Mouse (Mus musculus) heart, postnatal 14 days (tissue): ENCODE data around the gene Phf1. TPM values are rescaled to one million over a fixed set of nuclear protein-coding genes. Genes with fewer than 3 reads are reported as not detected.
"Not testable (repeated sequence)": the region's sequence is repeated elsewhere in the genome, so short reads cannot be mapped to it uniquely, and the experiment has no call there.

Experiments used
- DNase-seq, 2 experiments: peaks; one replicate each; pipeline ENCODE4 v3.0.0; 2021 to 2022
- intact Hi-C: fragments of 180-260 bp; cut with DNase I; formaldehyde crosslinking; loops from one replicate; pipeline ENCODE4 v1.15.1; 2025
- microRNA-seq, 2 experiments: library from miRNA; unstranded; fragments of <30 nt; microRNA quantifications; one replicate each; pipeline ENCODE4 v1.2.0; 2021 to 2022
- total RNA-seq, 2 experiments: library from RNA; stranded (reverse); gene quantifications; 2 replicates each; pipeline ENCODE4 v1.2.3; 2021

Gene Phf1
- total RNA-seq, 2 experiments from 2014 or later: 10.0 to 10.6 TPM

DNA sequence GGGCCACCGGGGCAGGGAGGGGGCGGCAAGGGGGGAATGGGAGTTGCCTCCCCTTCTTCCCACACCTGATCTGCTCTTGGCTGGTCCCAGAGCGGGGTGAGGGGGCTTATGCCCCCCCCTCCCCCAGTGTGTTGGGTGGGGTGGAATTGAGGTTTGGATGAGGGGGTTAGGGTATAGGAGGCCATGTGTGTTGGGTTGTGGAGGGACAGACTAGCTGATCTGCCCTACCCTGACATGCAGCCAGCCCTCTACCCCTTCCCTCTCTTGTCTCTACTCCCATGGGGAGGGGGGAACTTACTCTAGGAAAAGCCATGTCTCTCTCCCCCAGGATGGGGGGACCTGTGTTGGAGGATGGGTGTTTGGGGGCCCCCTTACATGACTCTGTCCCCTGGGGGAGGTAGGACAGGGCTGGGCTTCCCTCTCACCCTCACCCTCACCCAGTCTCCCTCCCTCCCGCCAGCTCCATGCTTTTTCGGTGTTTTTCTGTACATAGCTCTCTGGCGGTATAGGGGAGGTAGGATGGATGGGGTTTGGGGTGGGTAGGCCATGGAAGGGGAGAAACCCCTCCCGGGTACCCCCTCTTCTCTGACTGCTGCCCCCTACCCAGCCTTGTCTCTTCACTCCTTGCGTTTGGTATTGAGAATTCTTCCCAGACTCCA, 38.5 kb downstream of the Phf1 start:
- intact Hi-C loops: loop anchor here (10.0 kb wide), 1 partner anchor 57 kb away; the partner anchor contains the start of gene Kifc5b

GRCm38 (mm10) chr17:26972107-26972506, 39.3 kb downstream of the Phf1 start:
- no peak for DNase-seq
- intact Hi-C loops: loop anchor here (2.0 to 10.0 kb wide), 2 partner anchors 29 to 57 kb away; partner anchors contain the start of gene Kifc5b

More for the DNA sequence above, 38.5 kb downstream of the Phf1 start:
- DNase-seq: no peak

GRCm38 (mm10) chr17:26972703-26973574, 40.1 kb downstream of the Phf1 start, which contains the start of gene Zbtb9:
Gene Zbtb9 (plus strand): TSS chr17:26973167.
- peak; percentile 96 to 97 for DNase-seq
- intact Hi-C loops: loop anchor here (2.0 to 10.0 kb wide), 2 partner anchors 30 to 58 kb away; partner anchors contain the start of gene Kifc5b

- no peak for DNase-seq
- intact Hi-C loops: loop anchor here (10.0 kb wide), 1 partner anchor 60 kb away; the partner anchor contains the start of gene Kifc5b
These were observed 41.7 kb downstream of the Phf1 start for GRCm38 (mm10) chr17:26974547-26974946.

- DNase-seq: no peak
- intact Hi-C loops: loop anchor here (10.0 kb wide), 1 partner anchor 61 kb away; the partner anchor contains the start of gene Kifc5b
These were observed 42.6 kb downstream of the Phf1 start for GRCm38 (mm10) chr17:26975415-26975814.

GRCm38 (mm10) chr17:26977354-26977753, 44.5 kb downstream of the Phf1 start:
- not testable (repeated sequence) for DNase-seq
- intact Hi-C loops: loop anchor here (10.0 kb wide), 1 partner anchor 63 kb away; the partner anchor contains the start of gene Kifc5b

DNA sequence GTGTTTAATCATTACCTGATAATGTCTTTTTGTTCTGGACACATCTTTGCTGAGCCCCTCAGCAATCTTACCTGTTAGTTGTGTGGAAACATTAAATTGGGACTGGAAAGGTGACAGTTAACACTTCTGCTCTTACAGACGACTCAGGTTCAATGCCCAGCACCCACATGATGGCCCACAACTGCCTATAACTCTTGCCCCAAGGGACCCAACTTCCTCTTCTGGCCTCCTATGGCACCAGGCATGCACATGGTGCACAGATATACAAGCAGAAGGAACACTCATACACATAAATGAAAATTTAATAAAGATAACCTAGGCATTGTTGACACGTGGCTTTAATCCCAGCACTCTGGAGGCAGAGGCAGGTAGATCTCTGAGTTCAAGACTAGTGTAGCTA, 46.6 kb downstream of the Phf1 start:
- no peak for DNase-seq
- intact Hi-C loops: loop anchor here (10.0 kb wide), 1 partner anchor 65 kb away; the partner anchor contains the start of gene Kifc5b

GRCm38 (mm10) chr17:26981050-26981449, 48.2 kb downstream of the Phf1 start:
- intact Hi-C loops: no loop called here
- no peak for DNase-seq

GRCm38 (mm10) chr17:26983382-26983781, 50.5 kb downstream of the Phf1 start:
- intact Hi-C loops: no loop called here
- peak in 1 of 2 experiments; percentile 24 for DNase-seq

GRCm38 (mm10) chr17:26985503-26986179, 52.8 kb downstream of the Phf1 start:
- DNase-seq: no peak
- intact Hi-C loops: no loop called here

Small RNA genes lying within 50 kb of the gene (microRNA-seq; reads per million reads assigned to microRNA genes)
- gene Gm27775: 0 reads per million in 2 experiments
- gene Mir3083: 2.7 to 15.0 reads per million in 2 experiments
- 1.9 to 5.4 reads per million in 2 experiments for gene Mir6968

Other genes with a start within 250 kb of the Phf1 start
- 10 to 100 TPM; 44.5 to 49.6 TPM for gene Crebrf, start 217.4 kb upstream of the Phf1 start, total RNA-seq
- 10 to 100 TPM; 27.0 to 32.0 TPM for gene Bnip1, start 152.0 kb upstream of the Phf1 start, total RNA-seq
- 10 to 100 TPM; 78.9 to 80.4 TPM for gene Nkx2-5, start 88.0 kb upstream of the Phf1 start, total RNA-seq
- gene Kifc5b, start 16.0 kb upstream of the Phf1 start, total RNA-seq: 1 to 10 TPM; 1.3 to 2.6 TPM
- gene Cuta, start 6.5 kb downstream of the Phf1 start, total RNA-seq: 10 to 100 TPM; 91.1 to 91.8 TPM
- 1 to 10 TPM; 7.3 to 7.7 TPM for gene Syngap1, start 8.2 kb downstream of the Phf1 start, total RNA-seq
- 1 to 10 TPM; 1.7 to 3.3 TPM for gene Zbtb9, start 40.1 kb downstream of the Phf1 start, total RNA-seq
- gene Bak1, start 96.0 kb downstream of the Phf1 start, total RNA-seq: 10 to 100 TPM; 30.6 to 36.0 TPM
- 1 to 10 TPM; 7.2 to 7.7 TPM for gene Itpr3, start 124.3 kb downstream of the Phf1 start, total RNA-seq
- 100 to 1,000 TPM; 270 to 283 TPM for gene Uqcc2, start 200.9 kb downstream of the Phf1 start, total RNA-seq
- gene Ip6k3, start 234.7 kb downstream of the Phf1 start, total RNA-seq: 10 to 100 TPM in 1 of 2 experiments, 1 to 10 TPM in 1; 8.9 to 10.7 TPM